In genomic region chr13:60480731-60481431, GRCm38 (mm10) we compare ENCODE assay signal across 8 mouse cellular contexts.
DNase-seq lines count a peak whose midpoint lies in the region; ATAC-seq and TF ChIP-seq lines count a peak whose summit lies in the region.

No protein-coding gene starts in this region.

- no peak overlapping the region for H3K9ac ChIP-seq in limb, embryonic 12.5 days (replicated peaks)

- peaks cover 40% of the 10 kb centered on the region for H3K27me3 ChIP-seq in E14TG2a.4 (ENCODE audit: insufficient read depth, low read length)
- peaks cover 33% of the 10 kb centered on the region for H3K27me3 ChIP-seq in hindbrain, embryonic 10.5 days (ENCODE audit: insufficient read depth, poor library complexity, severe bottlenecking)
- H3K27me3 ChIP-seq in limb, embryonic 12.5 days: 0 out of 2 replicates have a peak, but pooled peaks cover 8% of the 10 kb centered on the region

- 4% methylated on average over 21 of the region's 21 CpGs for WGBS in hindbrain, embryonic 10.5 days
- 9% methylated on average over 21 of the region's 21 CpGs for WGBS in limb, embryonic 12.5 days

- H3K4me2 ChIP-seq in limb, embryonic 12.5 days: peak overlapping the region; percentile 69

- H3K27ac ChIP-seq in hindbrain, embryonic 10.5 days: peak overlapping the region; percentile 67; the same call in 1 of the 2 replicates
- 0 out of 2 replicates have a peak overlapping the region, but pooled peaks have one; percentile 1 for H3K27ac ChIP-seq in limb, embryonic 12.5 days

- no peak for TF ChIP-seq CTCF in E14TG2a.4 (conservative IDR thresholded peaks at IDR 0.05; ENCODE audit: low read length)

- no peaks in the 10 kb centered on the region for H3K36me3 ChIP-seq in E14TG2a.4 (ENCODE audit: insufficient read depth, low read length)
- no peaks in the 10 kb centered on the region for H3K36me3 ChIP-seq in hindbrain, embryonic 10.5 days
- H3K36me3 ChIP-seq in limb, embryonic 12.5 days: no peaks in the 10 kb centered on the region

- peak overlapping the region; percentile 46; the same call in 1 of the 2 replicates for H3K4me3 ChIP-seq in E14TG2a.4 (replicated peaks; ENCODE audit: low read length)
- H3K4me3 ChIP-seq in hindbrain, embryonic 10.5 days: peak overlapping the region; percentile 37
- peak overlapping the region; percentile 15 for H3K4me3 ChIP-seq in limb, embryonic 12.5 days (replicated peaks)

- peaks cover 24% of the 10 kb centered on the region for H3K4me1 ChIP-seq in E14TG2a.4 (replicated peaks; ENCODE audit: low read depth, low read length)
- H3K4me1 ChIP-seq in hindbrain, embryonic 10.5 days (replicated peaks): peaks cover 23% of the 10 kb centered on the region
- H3K4me1 ChIP-seq in limb, embryonic 12.5 days (replicated peaks): peaks cover 18% of the 10 kb centered on the region

- peak; percentile 48 for DNase-seq in hindbrain, embryonic 10.5 days (ENCODE audit: low spot score)
- peak; percentile 44 for DNase-seq in neural tube, embryonic 10.5 days (ENCODE audit: extremely low spot score, low spot score)
- DNase-seq in adrenal gland, adult 8-10 months: no peak
- DNase-seq in right cerebral cortex, postnatal 4 days: no peak
- DNase-seq in layer of hippocampus, adult 9-10 months (ENCODE audit: low spot score): no peak

- H3K9me3 ChIP-seq in E14TG2a.4 (ENCODE audit: low read length): peaks cover 12% of the 10 kb centered on the region
- H3K9me3 ChIP-seq in hindbrain, embryonic 10.5 days: 0 out of 2 replicates have a peak, but pooled peaks cover 7% of the 10 kb centered on the region
- no peaks in the 10 kb centered on the region; the same call in 1 of the 2 replicates for H3K9me3 ChIP-seq in limb, embryonic 12.5 days

- peak; percentile 57 for ATAC-seq in common myeloid progenitor, adult 5-6 weeks (replicated peaks; ENCODE audit: low read depth, poor library complexity, severe bottlenecking)
- no peak for ATAC-seq in limb, embryonic 12.5 days (ENCODE audit: insufficient number of reproducible peaks, insufficient read depth, low FRiP score, low TSS enrichment, low read depth)

Comparison
In these comparisons a context has a peak if more than half of its experiments do, and no peak if none do; other contexts are left out.
1. DNase-seq: peak in hindbrain, embryonic 10.5 days (single experiment) and neural tube, embryonic 10.5 days (single experiment); none in adrenal gland, adult 8-10 months (single experiment), right cerebral cortex, postnatal 4 days (single experiment) and layer of hippocampus, adult 9-10 months (single experiment).
2. Peak in every context shown above with its lines, with median percentiles within 50 percentile points of each other: H3K4me3 ChIP-seq.